Mouse (Mus musculus) spleen, postnatal 14 days (tissue): ENCODE measurements around the gene Hdac4.

Experiments
- DNase-seq, 2 experiments: peaks; one replicate each; pipeline ENCODE4 v3.0.0; 2021 to 2022; ENCODE audit warnings: low spot score in 2 of 2

Gene Hdac4

GRCm38 (mm10) chr1:92100371-92100891, 95.1 kb downstream of the Hdac4 start:
- no peak for DNase-seq

GRCm38 (mm10) chr1:92099964-92100363, 95.5 kb downstream of the Hdac4 start:
- DNase-seq, result no peak

GRCm38 (mm10) chr1:92099502-92099901, 96.0 kb downstream of the Hdac4 start:
- DNase-seq, result no peak

- DNase-seq, result no peak
Measured at GRCm38 (mm10) chr1:92098456-92098855, 97.0 kb downstream of the Hdac4 start.

- no peak for DNase-seq
Measured at GRCm38 (mm10) chr1:92096991-92097525, 98.4 kb downstream of the Hdac4 start.

GRCm38 (mm10) chr1:92092286-92092685, 103.2 kb downstream of the Hdac4 start:
- DNase-seq, result no peak

GRCm38 (mm10) chr1:92087821-92088220, 107.7 kb downstream of the Hdac4 start:
- no peak for DNase-seq

GRCm38 (mm10) chr1:92087343-92087742, 108.2 kb downstream of the Hdac4 start:
- DNase-seq, result no peak

- no peak for DNase-seq
Measured at GRCm38 (mm10) chr1:92086841-92087240, 108.7 kb downstream of the Hdac4 start.

- no peak for DNase-seq
Measured at GRCm38 (mm10) chr1:92086277-92086813, 109.2 kb downstream of the Hdac4 start.

GRCm38 (mm10) chr1:92084738-92085137, 110.8 kb downstream of the Hdac4 start:
- no peak for DNase-seq

GRCm38 (mm10) chr1:92084004-92084403, 111.5 kb downstream of the Hdac4 start:
- no peak for DNase-seq

GRCm38 (mm10) chr1:92082837-92083541, 112.5 kb downstream of the Hdac4 start:
- no peak for DNase-seq

- DNase-seq, result no peak
Measured at GRCm38 (mm10) chr1:92082156-92082836, 113.2 kb downstream of the Hdac4 start.

- peak; percentile 17 to 34 for DNase-seq
Measured at GRCm38 (mm10) chr1:92079982-92080537, 115.4 kb downstream of the Hdac4 start.

- DNase-seq, result no peak
Measured at GRCm38 (mm10) chr1:92075312-92075711, 120.2 kb downstream of the Hdac4 start.

GRCm38 (mm10) chr1:92074655-92075054, 120.8 kb downstream of the Hdac4 start:
- no peak for DNase-seq

GRCm38 (mm10) chr1:92069932-92070677, 125.4 kb downstream of the Hdac4 start:
- no peak for DNase-seq

GRCm38 (mm10) chr1:92069464-92069863, 126.0 kb downstream of the Hdac4 start:
- DNase-seq, result no peak

GRCm38 (mm10) chr1:92064307-92064706, 131.2 kb downstream of the Hdac4 start:
- no peak for DNase-seq

GRCm38 (mm10) chr1:92063271-92063670, 132.2 kb downstream of the Hdac4 start:
- no peak for DNase-seq
